Comparison of ENCODE assay signal across 7 mouse cellular contexts in genomic region chr13:81767038-81767659, GRCm38 (mm10). TPM values are rescaled to one million over a fixed set of nuclear protein-coding genes. Genes with fewer than 3 reads are reported as not detected.
DNase-seq lines count a peak whose midpoint lies in the region; ATAC-seq and TF ChIP-seq lines count a peak whose summit lies in the region.

No protein-coding gene starts in this region.

- H3K27me3 ChIP-seq in E14TG2a.4 (ENCODE audit: insufficient read depth, low read length), result no peaks in the 10 kb centered on the region

- TF ChIP-seq CTCF in E14TG2a.4 (conservative IDR thresholded peaks at IDR 0.05; ENCODE audit: low read length), result peak; percentile 53

- DNase-seq in T-cell, adult 2 months (ENCODE audit: low spot score), result peak; percentile 56
- peak; percentile 74 to 80 for DNase-seq in cerebellum, postnatal 4 days (ENCODE audit: low spot score in 2 of 2)
- peak; percentile 13 for DNase-seq in gastrocnemius, postnatal 25 days
- DNase-seq in layer of hippocampus, adult 9-10 months (ENCODE audit: low spot score), result peak; percentile 62
- peak; percentile 72 to 80 for DNase-seq in right cerebral cortex, postnatal 36 days (ENCODE audit: low spot score in 2 of 2)

- H3K9me3 ChIP-seq in E14TG2a.4 (ENCODE audit: low read length), result no peaks in the 10 kb centered on the region; the same call in 1 of the 2 replicates

- peak; percentile 75 for ATAC-seq in megakaryocyte-erythroid progenitor cell, adult 5-6 weeks (replicated peaks; ENCODE audit: low FRiP score, low TSS enrichment, poor library complexity, severe bottlenecking)

- H3K36me3 ChIP-seq in E14TG2a.4 (ENCODE audit: insufficient read depth, low read length), result no peaks in the 10 kb centered on the region

- H3K4me1 ChIP-seq in E14TG2a.4 (replicated peaks; ENCODE audit: low read depth, low read length), result no peaks in the 10 kb centered on the region

- no peak overlapping the region for H3K4me3 ChIP-seq in E14TG2a.4 (replicated peaks; ENCODE audit: low read length)

RNA-seq across cellular contexts. Expression of gene Cetn3, which starts 15.7 kb away (rescaled TPM):
- 10 to 100 TPM; 28.8 to 32.8 TPM for total RNA-seq in gastrocnemius, postnatal 25 days (2021)
- 164 and 207 TPM in 2 replicates for total RNA-seq in megakaryocyte-erythroid progenitor cell, adult 5-6 weeks (2014; fragmentation: Nextera tagmentation)
- total RNA-seq in megakaryocyte-erythroid progenitor cell, adult 5-6 weeks (2017), result 401 and 724 TPM in 2 replicates

RNA-seq across cellular contexts. Expression of gene Mblac2, which starts 56.0 kb away (rescaled TPM):
- 1 to 10 TPM; 1.5 to 2.1 TPM for total RNA-seq in gastrocnemius, postnatal 25 days (2021)
- 3.4 and 9.1 TPM in 2 replicates for total RNA-seq in megakaryocyte-erythroid progenitor cell, adult 5-6 weeks (2014; fragmentation: Nextera tagmentation)
- total RNA-seq in megakaryocyte-erythroid progenitor cell, adult 5-6 weeks (2017), result 2.4 and 4.3 TPM in 2 replicates

RNA-seq across cellular contexts. Expression of gene Polr3g, which starts 56.3 kb away (rescaled TPM):
- 1 to 10 TPM; 1.4 TPM for total RNA-seq in gastrocnemius, postnatal 25 days (2021)
- 28.5 and 38.2 TPM in 2 replicates for total RNA-seq in megakaryocyte-erythroid progenitor cell, adult 5-6 weeks (2014; fragmentation: Nextera tagmentation)
- 31.6 and 39.2 TPM in 2 replicates for total RNA-seq in megakaryocyte-erythroid progenitor cell, adult 5-6 weeks (2017)

Comparison
In these comparisons a context has a peak if more than half of its experiments do, and no peak if none do; other contexts are left out.
1. DNase-seq: peak in every context shown above with its lines; median percentile 77 in cerebellum, postnatal 4 days; 76 in right cerebral cortex, postnatal 36 days; 62 in layer of hippocampus, adult 9-10 months; 56 in T-cell, adult 2 months; 13 in gastrocnemius, postnatal 25 days.
2. RNA of gene Cetn3, which starts 15.7 kb away (total RNA-seq): 164 to 724 TPM in megakaryocyte-erythroid progenitor cell, adult 5-6 weeks; 28.8 to 32.8 TPM in gastrocnemius, postnatal 25 days; every median in the first group is over 4 times any median in the second.
3. RNA of gene Polr3g, which starts 56.3 kb away (total RNA-seq): 28.5 to 39.2 TPM in megakaryocyte-erythroid progenitor cell, adult 5-6 weeks; 1.4 TPM in gastrocnemius, postnatal 25 days; every median in the first group is over 10 times any median in the second.